Mouse (Mus musculus) heart, adult 18-20 months (tissue): ENCODE measurements around the gene Optc. TPM values are rescaled to one million over a fixed set of nuclear protein-coding genes. Genes with fewer than 3 reads are reported as not detected.

ENCODE experiments used
- DNase-seq, 2 experiments: peaks; one replicate each; pipeline ENCODE4 v3.0.0; 2021 to 2022; ENCODE audit warnings: mixed read lengths in 1 of 2
- total RNA-seq, 2 experiments: library from RNA; stranded (reverse); gene quantifications; 2 replicates each; pipeline ENCODE4 v1.2.3; 2021

Gene Optc
- total RNA-seq, 2 experiments from 2014 or later, result 0.23 to 0.37 TPM

GRCm38 (mm10) chr1:133882283-133883217 lies 25.2 kb downstream of the Optc start:
- DNase-seq, result no peak

- DNase-seq, result no peak
Measured at GRCm38 (mm10) chr1:133881813-133882212, 26.0 kb downstream of the Optc start.

GRCm38 (mm10) chr1:133878825-133879423 lies 28.9 kb downstream of the Optc start:
- DNase-seq, result no peak

GRCm38 (mm10) chr1:133876936-133877335 lies 30.9 kb downstream of the Optc start:
- no peak for DNase-seq

GRCm38 (mm10) chr1:133873086-133873813 lies 34.5 kb downstream of the Optc start:
- DNase-seq, result no peak

GRCm38 (mm10) chr1:133871241-133871640 lies 36.6 kb downstream of the Optc start:
- no peak for DNase-seq

GRCm38 (mm10) chr1:133869221-133869620 lies 38.6 kb downstream of the Optc start:
- no peak for DNase-seq

GRCm38 (mm10) chr1:133863257-133863997 lies 44.4 kb downstream of the Optc start:
- DNase-seq, result peak; percentile 24 to 30

- DNase-seq, result no peak
Measured at GRCm38 (mm10) chr1:133861028-133861427, 46.8 kb downstream of the Optc start.

- no peak for DNase-seq
Measured at GRCm38 (mm10) chr1:133859821-133860711, 47.7 kb downstream of the Optc start.

- DNase-seq, result no peak
Measured at GRCm38 (mm10) chr1:133859257-133859656, 48.5 kb downstream of the Optc start.

- DNase-seq, result no peak
Measured at GRCm38 (mm10) chr1:133857781-133858180, 50.0 kb downstream of the Optc start.

GRCm38 (mm10) chr1:133857171-133857570 lies 50.6 kb downstream of the Optc start:
- DNase-seq, result no peak

- DNase-seq, result no peak
Measured at GRCm38 (mm10) chr1:133856655-133857054, 51.1 kb downstream of the Optc start.

- no peak for DNase-seq
Measured at GRCm38 (mm10) chr1:133856133-133856541, 51.7 kb downstream of the Optc start.

GRCm38 (mm10) chr1:133855274-133856017 lies 52.4 kb downstream of the Optc start:
- peak; percentile 22 to 34 for DNase-seq

- DNase-seq, result peak; percentile 53 to 62
Measured at GRCm38 (mm10) chr1:133854421-133855273, 53.2 kb downstream of the Optc start.
